Mouse (Mus musculus) G1E (cell line): ENCODE results near the gene Zfand6.

Experiments
- CTCF ChIP-seq: IDR thresholded peaks from 2 replicates; pipeline ENCODE4 v1.5.1; 2012; ENCODE audit warnings: low read depth, low read length, inconsistent platforms, mixed read lengths
- GATA1 ChIP-seq: IDR thresholded peaks from 2 replicates; pipeline ENCODE4 v1.6.1; 2012; ENCODE audit warnings: borderline replicate concordance, low read length, inconsistent platforms, mixed read lengths
- POLR2AphosphoS5 ChIP-seq: IDR thresholded peaks from 2 replicates; pipeline ENCODE4 v1.6.1; 2012; ENCODE audit warnings: low read depth, low read length, inconsistent platforms; ENCODE audit not compliant: insufficient replicate concordance
- TAL1 ChIP-seq: conservative IDR thresholded peaks from 2 replicates; pipeline ENCODE4 v1.6.1; 2012; ENCODE audit warnings: low read depth, low read length, inconsistent platforms, mixed read lengths

DNA sequence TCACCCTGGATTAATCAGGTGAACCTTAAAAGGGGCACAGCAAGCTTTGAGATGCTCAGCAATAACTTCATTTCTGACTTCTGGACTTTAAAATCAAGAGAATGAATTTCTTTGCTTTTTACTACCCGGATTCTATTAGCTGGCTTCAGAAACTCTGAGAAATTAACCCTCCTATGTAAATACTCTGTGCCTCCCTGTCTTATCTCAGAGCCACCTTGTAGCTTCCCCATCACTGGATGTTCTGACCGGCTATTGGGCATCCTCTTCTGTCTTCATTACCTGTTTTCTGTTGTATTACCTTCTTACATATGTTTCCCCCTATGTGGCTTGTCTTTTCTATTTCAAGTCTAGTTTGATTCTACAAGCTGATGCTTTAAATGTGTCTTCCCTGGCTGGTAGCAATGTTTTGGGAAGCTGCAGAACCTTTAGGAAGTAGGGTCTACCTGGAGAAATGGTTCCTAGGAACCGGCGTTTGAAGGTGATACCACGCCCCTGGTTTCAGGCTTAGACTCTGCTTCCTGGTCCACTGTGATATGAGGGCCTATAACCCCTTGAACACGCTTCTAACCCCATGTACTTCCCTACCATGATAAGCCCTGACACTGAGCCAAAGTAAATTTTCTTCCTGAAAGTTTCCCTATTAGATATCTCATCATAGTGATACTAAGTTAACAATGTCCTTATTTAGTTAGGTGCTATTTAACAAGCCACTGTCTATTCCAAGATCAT is 46.3 kb downstream of the Zfand6 start:
- no peak for TF ChIP-seq CTCF
- no peak for TF ChIP-seq GATA1
- no peak for TF ChIP-seq TAL1
- no peak for TF ChIP-seq POLR2AphosphoS5
